Mouse (Mus musculus) splenic B cell, adult 2 months (primary cell): ENCODE data around the gene Matn4.

ENCODE experiments used
- DNase-seq: peaks from one replicate; pipeline ENCODE4 v3.0.0-alpha.2; 2011; ENCODE audit warnings: low read depth, low spot score
- H3K27me3 ChIP-seq: 2 replicates; pipeline ENCODE4 v1.6.1; 2012; ENCODE audit warnings: mild to moderate bottlenecking, low read length, moderate library complexity, mixed read lengths; ENCODE audit not compliant: control insufficient read depth, poor library complexity, insufficient read depth, severe bottlenecking
- H3K36me3 ChIP-seq: 2 replicates; pipeline ENCODE4 v1.6.1; 2012; ENCODE audit warnings: mild to moderate bottlenecking, low read length, moderate library complexity, mixed read lengths; ENCODE audit not compliant: control insufficient read depth, poor library complexity, insufficient read depth, severe bottlenecking

Matn4 gene

DNA sequence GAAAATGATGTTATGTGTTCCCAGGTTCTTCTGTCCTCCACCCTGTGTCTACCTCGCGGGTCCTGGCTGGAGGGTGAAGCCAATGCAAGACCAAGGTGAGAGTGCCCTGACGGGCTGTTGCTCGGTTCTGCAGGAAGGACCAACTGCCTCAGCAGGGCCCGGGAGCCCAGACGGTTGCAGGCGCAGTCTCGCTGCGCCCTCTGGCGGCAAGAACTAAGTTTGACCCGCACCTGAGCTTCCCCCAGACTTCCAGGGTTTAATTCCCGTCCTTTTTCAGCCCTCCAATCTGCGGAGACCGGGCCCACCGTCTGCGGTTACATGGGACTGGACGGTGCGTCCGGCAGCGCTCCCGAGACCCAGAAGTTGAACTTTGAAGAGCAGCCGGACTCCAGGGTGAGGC, 2.7 kb upstream of the Matn4 start:
- Histone ChIP-seq H3K36me3 (no peaks in the 10 kb centered on the region), H3K27me3 (no peaks in the 10 kb centered on the region)
- peak; percentile 77 for DNase-seq

- H3K27me3 ChIP-seq = no peaks in the 10 kb centered on the region
- no peak for DNase-seq
- H3K36me3 ChIP-seq = no peaks in the 10 kb centered on the region
These were observed 559 bp upstream of the Matn4 start for GRCm38 (mm10) chr2:164405519-164405918.

GRCm38 (mm10) chr2:164404082-164404990, 624 bp downstream of the Matn4 start:
- Histone ChIP-seq H3K27me3 (no peaks in the 10 kb centered on the region), H3K36me3 (no peaks in the 10 kb centered on the region)
- no peak for DNase-seq

DNA sequence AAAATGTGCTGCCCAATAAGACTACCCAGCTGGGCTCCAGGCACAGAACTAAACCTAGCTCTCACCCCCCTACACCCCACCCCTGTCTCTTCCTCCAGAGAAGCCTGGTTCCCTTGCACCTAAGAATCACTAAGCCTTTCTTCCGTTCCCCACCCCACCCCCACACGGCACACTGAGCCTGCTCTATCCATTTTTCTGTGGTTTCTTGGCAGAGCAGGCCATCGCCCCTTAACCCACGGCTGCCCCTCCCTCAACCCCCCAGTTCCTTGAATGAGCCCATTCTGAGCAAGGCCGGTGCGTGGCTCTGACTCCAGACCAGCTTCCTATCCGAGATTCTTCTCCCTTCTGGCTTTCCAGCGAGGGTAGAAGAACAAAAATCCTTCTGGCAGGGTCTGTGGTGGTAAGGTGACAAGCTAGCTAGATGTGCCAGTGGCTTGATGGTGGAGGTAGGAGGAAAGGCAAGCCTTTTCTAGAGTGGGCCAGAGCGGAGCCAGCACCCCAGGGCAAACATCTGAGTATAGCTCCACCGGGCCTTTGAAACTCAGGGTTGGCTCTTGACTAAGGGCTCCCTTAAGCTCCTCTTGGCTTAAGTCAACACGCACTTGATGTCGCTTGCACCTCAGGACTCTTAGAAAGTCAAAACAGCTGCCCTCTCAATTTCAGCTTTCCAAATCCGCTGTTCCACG, 1.4 kb downstream of the Matn4 start:
- Histone ChIP-seq H3K27me3 (no peaks in the 10 kb centered on the region), H3K36me3 (no peaks in the 10 kb centered on the region)
- DNase-seq = no peak

GRCm38 (mm10) chr2:164402906-164403305, 2.1 kb downstream of the Matn4 start, which contains the start of gene Rbpjl:
TSS of gene Rbpjl (plus strand) at chr2:164403141.
- DNase-seq = peak; percentile 89
- Histone ChIP-seq H3K36me3 (no peaks in the 10 kb centered on the region), H3K27me3 (no peaks in the 10 kb centered on the region)

DNA sequence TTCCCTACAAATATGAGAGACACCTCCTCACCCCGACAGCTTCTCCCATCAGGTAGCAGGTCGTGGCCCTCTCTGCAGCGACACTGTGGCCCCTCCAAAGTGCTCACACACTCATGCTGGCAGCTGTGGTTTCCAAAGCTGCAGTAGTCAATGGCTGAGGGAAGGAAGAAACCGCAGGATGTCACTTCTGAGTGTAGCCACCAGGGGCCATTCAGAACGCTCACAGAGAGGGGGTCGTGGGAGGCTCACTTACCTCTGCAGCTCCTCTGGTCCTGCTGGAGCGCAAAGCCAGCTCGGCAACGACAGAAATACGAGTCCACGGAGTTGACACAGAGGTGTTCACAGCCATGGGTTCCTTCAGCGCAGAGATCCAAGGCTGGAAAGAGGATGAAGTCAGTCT, 8.0 kb downstream of the Matn4 start:
- H3K36me3 ChIP-seq = no peaks in the 10 kb centered on the region
- DNase-seq = no peak
- H3K27me3 ChIP-seq = no peaks in the 10 kb centered on the region

DNA sequence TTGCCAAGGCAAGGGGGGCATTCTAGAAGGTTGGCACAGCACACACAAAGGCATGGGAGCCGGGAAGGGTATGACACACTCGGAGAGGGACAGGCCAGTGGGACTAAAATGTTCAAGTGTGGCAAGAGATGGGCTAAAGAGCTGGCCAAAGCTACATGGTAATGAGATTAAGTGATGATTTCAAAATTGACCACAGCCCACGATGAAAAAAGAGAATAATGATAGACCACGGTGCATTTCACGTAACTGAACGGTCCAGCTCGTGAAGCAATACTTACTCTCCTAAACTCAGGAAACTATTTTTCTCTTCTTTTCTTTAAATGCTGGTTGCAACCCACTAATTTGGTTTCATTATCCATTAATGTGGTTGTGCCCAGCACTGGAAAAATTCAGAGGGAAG, 8.9 kb downstream of the Matn4 start:
- H3K36me3 ChIP-seq = no peaks in the 10 kb centered on the region
- H3K27me3 ChIP-seq = no peaks in the 10 kb centered on the region
- no peak for DNase-seq

DNA sequence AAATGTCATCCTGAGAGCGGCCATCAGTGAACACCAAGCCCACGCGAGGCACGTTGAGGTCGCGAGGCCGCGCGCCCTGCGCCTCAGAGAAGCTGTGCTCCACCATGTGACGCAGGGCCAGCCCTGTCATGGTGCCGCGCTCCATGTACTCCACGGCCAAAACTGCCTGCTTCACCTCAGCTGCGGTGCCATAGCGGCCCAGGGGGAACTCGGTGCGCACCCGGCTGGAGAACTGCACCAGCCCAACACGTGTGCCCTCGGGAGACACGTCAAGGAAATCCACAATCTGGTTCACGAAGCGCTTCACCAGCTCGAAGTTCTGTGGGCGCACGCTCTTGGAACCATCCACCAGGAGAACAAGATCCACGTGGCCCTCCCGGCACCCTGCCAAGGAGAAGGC, 11.8 kb downstream of the Matn4 start:
- no peaks in the 10 kb centered on the region for H3K27me3 ChIP-seq
- DNase-seq = no peak
- H3K36me3 ChIP-seq = no peaks in the 10 kb centered on the region

- DNase-seq = peak; percentile 87
- no peaks in the 10 kb centered on the region; the same call in 1 of the 2 replicates for H3K27me3 ChIP-seq
- H3K36me3 ChIP-seq = no peaks in the 10 kb centered on the region
These were observed 15.5 kb downstream of the Matn4 start for GRCm38 (mm10) chr2:164389499-164389898.

DNA sequence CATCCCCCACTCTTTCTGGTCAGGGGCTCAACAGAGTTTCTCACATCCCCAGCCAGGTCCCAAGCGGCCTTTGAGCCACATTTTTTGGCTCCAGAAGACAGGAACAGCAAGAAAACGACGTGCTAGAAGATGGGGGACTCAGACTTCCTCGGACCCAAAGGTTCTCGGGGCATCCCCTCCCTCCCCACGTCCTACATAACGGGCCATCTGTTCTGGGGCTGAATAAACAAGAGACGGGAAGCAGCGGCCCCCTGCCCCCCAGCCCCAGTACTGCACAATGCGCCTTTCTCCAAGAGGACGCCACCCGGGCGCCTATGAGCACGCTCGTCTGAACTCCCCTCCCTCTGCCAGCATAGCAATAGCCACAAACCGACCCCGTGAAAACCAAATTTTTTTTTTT, 15.9 kb downstream of the Matn4 start, which contains the start of gene Slpi:
Slpi (minus strand) TSS at position 76 of the 400 bp plus-strand sequence.
- no peaks in the 10 kb centered on the region for H3K36me3 ChIP-seq
- DNase-seq = peak; percentile 25

GRCm38 (mm10) chr2:164386953-164387352, 18.0 kb downstream of the Matn4 start:
- DNase-seq = peak; percentile 84
- H3K27me3 ChIP-seq = no peaks in the 10 kb centered on the region; the same call in 1 of the 2 replicates
- H3K36me3 ChIP-seq = no peaks in the 10 kb centered on the region

More for the DNA sequence above, 15.9 kb downstream of the Matn4 start, which contains the start of gene Slpi:
- H3K27me3 ChIP-seq = no peaks in the 10 kb centered on the region; the same call in 1 of the 2 replicates

GRCm38 (mm10) chr2:164385927-164386763, 18.8 kb downstream of the Matn4 start:
- H3K27me3 ChIP-seq = no peaks in the 10 kb centered on the region; the same call in 1 of the 2 replicates
- no peak for DNase-seq
- H3K36me3 ChIP-seq = no peaks in the 10 kb centered on the region

DNA sequence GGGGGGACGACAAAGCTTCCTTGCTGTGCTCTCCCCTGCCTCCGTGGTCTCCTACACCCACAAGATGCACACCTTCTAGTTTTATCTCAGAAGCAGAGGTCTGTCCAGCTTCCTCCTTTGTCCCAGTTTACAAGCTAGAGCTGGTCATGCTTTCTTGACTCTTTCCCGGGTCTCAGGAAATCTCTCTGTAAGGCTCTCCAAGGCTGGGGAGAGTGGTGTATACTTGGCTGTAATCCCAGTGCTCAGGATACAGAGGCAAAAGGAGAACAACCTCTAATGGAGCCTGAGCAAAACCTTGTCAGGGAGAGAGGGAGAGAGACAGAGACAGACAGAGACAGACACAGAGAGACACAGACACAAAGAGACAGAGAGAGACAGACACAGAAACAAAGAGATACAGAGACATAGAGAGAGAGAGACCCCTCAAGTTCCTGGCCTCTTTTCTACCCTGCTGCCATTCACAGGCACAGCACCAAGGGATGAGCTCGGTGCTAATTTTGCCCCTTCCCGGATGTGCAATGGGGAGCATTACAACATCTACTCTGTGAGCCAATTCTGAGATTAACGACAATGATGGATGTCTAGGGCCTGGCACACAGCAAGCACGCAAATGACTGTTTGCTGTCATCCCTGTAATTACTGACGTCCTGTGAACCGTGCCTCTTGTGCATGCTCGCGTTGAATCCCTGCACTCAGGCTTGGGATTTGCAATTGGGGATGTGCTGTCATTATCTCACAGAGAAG, 21.1 kb downstream of the Matn4 start:
- DNase-seq = no peak
- Histone ChIP-seq H3K36me3 (no peaks in the 10 kb centered on the region), H3K27me3 (no peaks in the 10 kb centered on the region; the same call in 1 of the 2 replicates)

DNA sequence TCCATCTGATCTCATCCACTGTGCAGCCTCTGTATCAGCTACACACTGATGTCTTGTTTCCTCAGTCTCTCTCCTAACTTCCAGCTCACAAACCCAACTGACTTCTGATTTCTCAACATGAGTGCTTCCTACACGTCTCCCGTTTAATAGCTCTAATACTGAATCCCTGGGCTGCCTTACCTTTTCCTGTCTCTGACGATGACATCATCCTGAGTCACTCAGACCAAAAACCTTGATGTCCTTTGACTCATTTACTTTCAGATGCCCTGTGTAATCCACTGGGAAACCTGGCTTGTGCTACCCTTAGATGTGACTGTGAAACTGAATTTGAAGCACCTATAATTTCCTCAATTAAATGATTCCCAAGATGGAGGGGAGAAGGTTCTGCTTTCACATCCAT, 22.0 kb downstream of the Matn4 start:
- Histone ChIP-seq H3K27me3 (no peaks in the 10 kb centered on the region; the same call in 1 of the 2 replicates), H3K36me3 (no peaks in the 10 kb centered on the region)
- DNase-seq = no peak
